Mouse (Mus musculus) MEL-GATA-1-ER (cell line): ENCODE data around the gene Ube2j1.

ENCODE experiments used
- DNase-seq: peaks from one replicate; pipeline ENCODE4 v3.0.0-alpha.2; 2012; ENCODE audit warnings: low read depth; ENCODE audit errors: extremely low read depth

Ube2j1 gene

DNA sequence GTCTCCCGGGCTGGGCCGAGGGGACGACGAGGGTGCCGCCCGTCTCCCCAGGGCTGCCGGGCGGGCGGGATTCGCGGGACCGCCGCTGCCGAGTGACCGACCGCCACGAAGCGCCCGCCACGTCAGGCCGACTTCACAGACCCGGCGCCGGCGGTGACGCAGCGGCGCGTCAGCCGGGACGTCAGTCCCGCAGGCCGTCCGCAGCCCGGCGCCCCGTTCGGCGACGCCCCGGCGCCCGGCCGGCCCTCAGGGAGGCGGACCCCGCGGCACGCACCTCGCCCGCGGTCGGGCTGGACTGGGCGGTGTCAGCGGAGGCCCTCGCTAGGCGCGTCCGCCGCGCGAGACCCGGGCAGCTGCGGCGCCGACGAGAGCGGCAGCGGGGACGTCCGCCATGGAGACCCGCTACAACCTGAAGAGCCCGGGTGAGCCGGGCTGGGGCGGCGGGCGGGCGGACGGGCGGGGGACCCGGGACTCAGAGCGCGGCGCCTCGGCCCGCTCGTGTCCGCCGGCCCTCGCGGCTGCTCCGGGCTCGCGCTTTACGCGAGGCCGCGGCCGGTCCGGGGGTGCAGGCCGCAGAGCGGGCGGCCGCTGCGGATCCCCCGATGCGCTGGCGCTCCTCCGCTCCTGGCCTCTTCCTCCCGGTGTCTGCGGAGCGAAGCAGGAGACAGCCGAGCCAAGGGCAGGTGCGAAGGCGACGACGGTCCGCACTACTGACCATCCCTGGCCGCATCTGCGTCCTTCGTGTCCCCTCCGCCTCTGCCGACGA is at the start of gene Ube2j1:
Gene Ube2j1, plus strand, starts transcription at position 222 of the 766 bp plus-strand sequence.
- DNase-seq = no peak

DNA sequence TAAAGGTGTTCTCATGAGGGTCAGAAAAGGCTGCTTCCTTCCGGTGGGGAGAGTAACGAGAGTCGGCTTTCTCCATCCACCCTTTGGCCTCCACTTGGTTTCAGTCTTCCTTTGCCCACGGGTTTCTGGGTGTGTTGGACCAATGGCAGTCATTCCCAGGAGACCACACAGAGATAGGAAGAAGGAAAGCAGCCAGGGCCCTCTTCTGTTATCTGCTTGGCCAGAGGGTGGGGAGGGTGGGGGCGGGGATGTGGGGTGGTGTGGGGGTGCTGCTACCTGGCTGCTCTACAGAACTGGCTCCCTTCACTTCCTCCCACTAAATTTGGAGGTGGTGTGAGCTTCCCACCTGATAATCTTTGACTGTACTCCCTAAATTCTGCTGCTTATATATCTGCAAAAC is 49.6 kb upstream of the Ube2j1 start:
- no peak for DNase-seq

DNA sequence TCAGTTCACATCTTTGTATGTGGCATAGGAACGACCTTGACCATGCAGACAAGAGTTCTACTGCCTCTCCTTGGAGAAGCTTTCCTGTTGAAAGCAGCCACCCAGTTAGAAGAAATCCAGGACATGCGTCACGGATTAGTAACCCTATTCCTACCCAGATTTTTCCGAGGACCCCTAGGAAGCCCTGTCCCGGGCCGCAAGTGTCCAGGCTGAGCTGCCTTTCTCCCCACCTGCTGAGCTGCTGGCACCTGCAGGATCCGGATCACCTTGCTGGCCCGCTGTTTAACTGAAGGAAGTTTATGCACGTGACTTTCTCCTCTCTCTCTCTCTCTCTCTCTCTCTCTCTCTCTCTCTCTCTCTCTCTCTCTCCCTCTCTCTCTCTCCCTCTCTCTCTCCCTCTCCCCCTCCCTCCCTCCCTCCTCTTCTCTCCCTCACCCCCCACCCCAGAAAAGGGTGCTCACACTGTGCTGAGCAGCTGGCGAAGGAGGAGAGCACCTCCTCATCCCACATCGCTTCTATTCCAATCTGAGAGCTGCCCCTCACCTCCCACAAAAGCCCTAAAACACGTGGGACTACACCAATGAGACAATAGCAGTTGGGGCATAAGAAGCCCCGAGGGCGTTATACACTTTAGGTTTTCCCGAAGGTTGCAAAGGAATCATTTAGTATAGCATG is 49.0 kb upstream of the Ube2j1 start:
- no peak for DNase-seq

DNA sequence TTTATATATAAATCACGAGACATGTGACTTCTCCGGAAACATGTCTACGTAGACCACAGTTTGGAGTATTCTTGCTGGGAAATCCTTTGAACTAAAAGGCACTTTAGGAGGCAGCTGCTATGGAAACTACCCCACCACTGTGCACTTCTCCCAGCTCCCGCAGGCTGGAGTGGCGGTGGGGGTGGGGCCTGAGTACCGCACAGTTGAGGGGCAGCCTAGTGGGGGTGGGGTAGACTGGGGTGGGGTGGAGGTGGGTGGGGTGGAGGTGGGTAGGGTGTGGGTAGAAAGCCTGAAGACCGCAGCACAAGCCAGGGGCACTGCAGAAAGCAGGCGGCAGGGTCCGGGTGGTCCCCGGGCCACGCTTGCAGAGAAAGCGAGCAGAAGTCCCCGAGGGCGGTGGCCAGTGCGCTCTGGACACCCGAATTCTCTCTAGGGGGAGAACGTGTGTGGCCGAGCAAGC is 48.5 kb upstream of the Ube2j1 start, which contains the start of gene Rragd:
Gene Rragd, plus strand, starts transcription at position 322 of the 460 bp plus-strand sequence.
- DNase-seq = no peak

- DNase-seq = no peak
Measured at GRCm38 (mm10) chr4:32983176-32984155, 47.8 kb upstream of the Ube2j1 start.

GRCm38 (mm10) chr4:32984242-32984641 is 47.0 kb upstream of the Ube2j1 start:
- DNase-seq = no peak

- DNase-seq = no peak
Measured at GRCm38 (mm10) chr4:32984801-32985675, 46.2 kb upstream of the Ube2j1 start.

- no peak for DNase-seq
Measured at GRCm38 (mm10) chr4:32985684-32986083, 45.5 kb upstream of the Ube2j1 start.

GRCm38 (mm10) chr4:32987006-32987405 is 44.2 kb upstream of the Ube2j1 start:
- peak; percentile 54 for DNase-seq

GRCm38 (mm10) chr4:32989346-32989745 is 41.9 kb upstream of the Ube2j1 start:
- no peak for DNase-seq

- DNase-seq = no peak
Measured at GRCm38 (mm10) chr4:32994168-32994567, 37.0 kb upstream of the Ube2j1 start.

DNA sequence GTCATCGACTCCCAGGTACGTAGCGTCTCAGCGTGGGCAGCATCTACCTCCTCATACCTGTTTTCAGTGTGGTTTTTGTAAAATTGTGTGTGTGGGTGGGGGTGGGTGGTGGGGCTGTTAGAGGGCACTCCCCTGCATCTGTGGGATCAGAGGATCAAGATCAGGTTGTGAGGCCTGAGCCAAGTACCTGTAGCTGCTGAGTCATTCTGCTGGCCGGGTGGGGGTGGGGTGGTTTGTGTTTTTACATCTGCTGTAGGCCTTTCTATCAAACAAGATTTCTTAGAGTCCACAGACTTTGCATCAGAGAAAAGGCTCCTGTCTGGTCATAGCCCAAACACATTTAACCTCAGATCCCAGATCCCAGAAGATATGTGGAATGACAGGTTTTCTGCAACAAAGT is 35.1 kb upstream of the Ube2j1 start:
- DNase-seq = no peak

- DNase-seq = no peak
Measured at GRCm38 (mm10) chr4:32997571-32997970, 33.6 kb upstream of the Ube2j1 start.

DNA sequence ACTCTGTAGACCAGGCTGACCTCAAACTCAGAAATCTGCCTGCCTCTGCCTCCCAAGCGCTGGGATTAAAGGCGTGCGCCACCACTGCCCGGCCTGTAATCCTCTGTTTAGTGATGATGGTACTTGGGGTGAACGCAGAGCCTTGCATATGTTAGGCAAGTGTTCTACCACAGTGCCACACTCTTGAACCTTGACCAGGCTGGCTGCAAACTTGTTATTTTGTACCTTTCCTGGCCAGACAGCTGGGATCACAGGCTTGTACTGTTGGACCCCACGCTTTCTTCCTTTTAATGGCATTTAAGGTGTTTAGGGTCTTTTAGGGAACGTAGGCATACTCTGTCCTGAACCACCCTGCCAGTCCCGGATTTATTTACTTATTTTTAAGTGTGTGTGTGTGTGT is 32.2 kb upstream of the Ube2j1 start:
- DNase-seq = no peak

- no peak for DNase-seq
Measured at GRCm38 (mm10) chr4:33002081-33002480, 29.1 kb upstream of the Ube2j1 start.

- peak; percentile 70 for DNase-seq
Measured at GRCm38 (mm10) chr4:33005595-33006470, 25.4 kb upstream of the Ube2j1 start.

GRCm38 (mm10) chr4:33006844-33007243 is 24.4 kb upstream of the Ube2j1 start:
- DNase-seq = no peak

DNA sequence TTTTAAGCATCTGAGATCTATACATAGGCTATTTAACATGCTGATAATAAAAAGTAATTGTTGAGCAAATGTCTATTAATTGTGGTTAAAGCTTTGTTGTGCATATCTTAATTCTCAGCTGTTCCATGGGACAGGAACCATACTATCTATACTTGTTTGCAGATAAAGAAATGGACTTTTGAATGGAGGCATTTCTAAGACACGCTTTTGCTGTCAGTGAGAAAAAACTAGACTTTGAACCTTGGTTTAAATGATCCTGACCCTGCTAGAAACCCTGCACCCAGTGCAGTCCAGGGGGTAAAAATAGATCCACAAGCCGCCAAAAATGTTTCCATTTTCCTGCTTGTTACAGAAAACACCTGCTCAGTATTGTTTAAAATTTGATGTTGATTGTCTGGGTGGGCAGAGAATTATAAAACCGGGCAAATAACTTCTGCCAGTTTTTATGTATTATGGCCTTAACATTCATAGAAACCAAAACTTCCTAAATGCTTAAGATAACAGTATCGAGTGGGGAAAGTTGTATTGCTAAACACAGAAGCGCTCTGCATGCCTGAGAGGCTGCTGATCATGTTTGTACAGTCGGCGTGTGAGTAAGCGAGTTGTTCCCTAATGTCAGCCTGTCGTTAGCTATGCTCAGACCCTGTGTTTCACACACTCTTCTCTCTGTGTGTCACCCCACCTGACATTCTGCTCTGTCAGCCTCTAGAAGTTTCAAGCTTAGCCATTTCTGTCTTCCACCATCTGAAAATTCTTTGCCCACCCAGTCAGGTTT is 23.6 kb upstream of the Ube2j1 start:
- no peak for DNase-seq

DNA sequence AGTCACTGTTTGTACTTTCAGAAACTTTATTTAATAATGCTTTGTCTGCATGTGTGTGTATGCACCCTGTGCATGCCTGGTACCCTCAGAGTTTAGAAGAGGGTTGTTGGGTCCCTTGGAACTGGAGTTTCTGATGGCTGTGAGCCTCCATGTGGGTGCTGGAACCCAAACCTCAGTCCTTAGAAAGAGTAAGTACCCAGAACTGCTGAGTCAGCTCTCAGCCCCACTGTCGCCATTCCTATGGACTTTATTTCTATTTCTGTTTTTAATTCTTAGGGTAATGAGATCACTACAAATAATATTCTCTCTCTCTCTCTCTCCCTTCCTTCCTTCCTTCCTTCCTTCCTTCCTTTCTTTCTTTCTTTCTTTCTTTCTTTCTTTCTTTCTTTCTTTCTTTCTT is 21.1 kb upstream of the Ube2j1 start:
- no peak for DNase-seq
